Mouse (Mus musculus): ENCODE measurements around the gene Gm13539. TPM values are rescaled to one million over a fixed set of nuclear protein-coding genes. Genes with fewer than 3 reads are reported as not detected.
"Not testable (repeated sequence)": the region's sequence is repeated elsewhere in the genome, so short reads cannot be mapped to it uniquely, and the experiment has no call there.

Gm13539 gene
- total RNA-seq (2021), result not detected

DNA sequence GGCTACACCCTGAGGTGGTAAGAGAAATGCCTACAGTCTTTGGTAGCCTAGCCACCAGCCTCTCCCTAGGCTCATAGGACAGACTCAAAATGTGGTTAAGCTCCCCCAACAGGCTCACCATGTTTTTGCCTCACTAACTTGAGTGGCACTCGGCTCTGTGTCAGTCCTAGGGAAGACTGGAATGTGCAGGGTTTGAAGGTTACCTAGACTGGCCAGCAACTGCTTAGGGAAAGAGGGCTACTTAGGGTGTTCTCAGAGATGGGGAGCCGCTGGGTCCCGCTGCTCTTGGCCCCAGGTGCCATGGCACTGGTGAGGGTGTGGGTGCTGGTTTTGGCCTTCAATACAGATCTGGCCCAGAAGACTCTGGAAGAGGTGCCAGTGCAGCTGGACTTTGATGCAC, at the start of gene Gm13539:
TSS of gene Gm13539 (plus strand) at position 301 of the 400 bp plus-strand sequence.
- DNase-seq, result no peak

DNA sequence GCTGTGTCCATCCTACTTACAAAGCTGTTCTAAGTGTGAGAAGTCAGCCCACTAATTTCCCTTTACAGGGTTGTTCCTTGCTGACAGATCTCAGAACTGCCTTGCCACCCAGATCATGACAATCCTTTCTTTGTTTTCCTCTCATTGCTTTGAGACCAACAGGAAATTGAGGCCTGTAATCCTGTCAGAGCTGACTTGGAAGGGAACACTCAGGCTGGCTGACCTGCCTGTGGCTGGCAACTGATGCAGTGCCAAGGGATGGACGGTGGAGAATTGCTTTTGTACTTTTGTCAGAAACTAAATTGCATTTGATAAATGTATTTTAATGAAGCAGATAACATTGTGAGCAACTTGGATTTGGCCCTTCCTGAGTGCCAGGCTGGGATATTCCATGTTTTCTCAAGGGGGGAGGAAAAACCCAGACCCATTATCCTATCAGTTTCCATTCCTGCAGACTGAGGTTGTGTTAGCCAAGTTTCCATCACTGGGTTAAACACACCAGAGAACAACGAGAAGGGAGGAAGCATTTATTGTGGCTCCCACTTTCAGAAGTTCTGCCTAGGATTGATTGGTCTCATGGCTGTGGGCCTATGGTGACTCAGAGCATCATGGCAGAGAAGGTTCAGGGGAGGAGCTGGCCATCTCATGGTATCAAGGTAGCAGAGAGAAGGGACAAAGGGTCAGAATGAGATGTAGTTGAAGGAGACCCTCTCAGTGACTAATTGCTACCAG, 48.7 kb upstream of the Gm13539 start:
- DNase-seq, result no peak

DNA sequence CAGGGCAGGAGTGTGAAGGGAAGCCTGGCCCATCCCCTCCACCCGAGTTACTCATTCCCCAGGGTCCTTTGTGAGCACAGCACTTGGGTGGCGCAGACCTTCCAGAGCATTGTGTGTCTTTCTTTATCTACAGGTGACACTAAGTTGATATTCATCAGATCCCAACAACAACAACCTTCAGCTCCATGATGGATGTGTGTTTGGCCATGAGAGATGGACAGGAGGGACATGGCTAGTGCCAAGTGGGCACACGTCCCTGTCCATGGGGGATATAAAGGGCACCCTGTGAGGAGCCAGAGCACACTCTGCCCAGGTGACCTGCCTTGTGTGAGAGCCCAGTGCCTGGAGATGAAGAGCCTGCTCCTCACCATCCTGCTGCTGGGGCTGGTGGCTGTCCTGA, 45.3 kb upstream of the Gm13539 start, which contains the start of gene Obp2b:
TSS of gene Obp2b (plus strand) at position 301 of the 400 bp plus-strand sequence.
- DNase-seq, result not testable (repeated sequence)

DNA sequence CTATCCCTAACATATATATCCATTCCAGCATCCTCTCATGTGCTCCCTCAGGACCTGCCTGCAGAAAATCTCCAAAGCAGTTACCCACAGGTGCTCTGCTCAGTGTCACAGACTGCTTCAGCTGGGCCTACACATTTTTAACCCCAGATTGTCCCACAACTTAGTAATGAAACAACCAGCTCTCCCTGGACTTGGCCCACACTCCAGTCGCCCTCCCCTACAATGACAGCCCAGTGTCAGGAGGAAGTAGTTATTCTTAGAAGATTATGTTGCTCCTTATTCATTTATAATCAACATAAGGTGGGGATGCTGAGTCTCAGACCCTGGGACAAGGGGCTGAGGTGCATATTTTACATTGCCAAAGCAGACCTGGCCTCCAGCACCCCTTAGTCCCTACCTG, 40.4 kb upstream of the Gm13539 start:
- no peak for DNase-seq

DNA sequence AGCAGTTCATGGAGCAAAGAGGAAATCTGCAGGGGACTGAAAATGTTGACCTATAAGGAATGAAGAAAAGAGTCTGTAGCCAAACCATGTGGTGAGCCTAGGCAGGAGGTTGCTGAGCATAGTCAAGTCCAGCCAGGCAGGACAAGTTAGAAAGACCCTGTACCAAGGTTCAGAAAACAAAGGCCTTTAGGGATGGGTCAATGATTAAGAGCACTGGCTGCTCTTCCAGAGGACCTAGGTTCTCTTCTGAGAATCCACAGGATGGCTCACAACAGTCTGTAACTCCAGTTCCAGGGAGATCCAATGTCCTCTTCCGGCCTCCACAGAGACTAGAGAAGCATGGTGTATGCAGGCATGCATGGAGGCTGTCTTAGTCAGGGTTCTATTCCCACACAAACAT, 27.9 kb upstream of the Gm13539 start:
- DNase-seq, result no peak

DNA sequence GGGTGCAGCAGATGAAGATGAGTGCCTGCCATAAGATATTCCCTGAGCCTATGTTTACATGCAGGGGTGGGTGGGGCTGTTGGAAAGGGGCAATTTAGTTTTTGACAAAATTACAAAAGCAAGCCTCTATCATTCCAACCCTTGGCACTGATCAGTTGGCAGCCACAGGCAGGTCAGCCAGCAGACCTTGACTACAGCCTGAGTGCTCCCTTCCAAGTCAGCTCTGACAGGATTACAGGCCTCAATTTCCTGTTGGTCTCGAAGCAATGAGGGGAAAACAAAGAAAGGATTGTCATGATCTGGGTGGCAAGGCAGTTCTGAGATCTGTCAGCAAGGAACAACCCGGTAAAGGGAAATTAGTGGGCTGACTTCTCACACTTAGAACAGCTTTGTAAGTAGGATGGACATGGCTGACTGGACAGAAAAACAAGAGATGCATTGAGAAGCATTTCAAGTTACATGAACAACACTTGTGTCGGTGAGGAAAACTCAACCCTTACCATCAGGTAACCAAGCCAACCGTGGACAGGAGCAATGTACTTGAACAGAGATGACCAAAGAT, 23.9 kb upstream of the Gm13539 start:
- DNase-seq, result no peak

DNA sequence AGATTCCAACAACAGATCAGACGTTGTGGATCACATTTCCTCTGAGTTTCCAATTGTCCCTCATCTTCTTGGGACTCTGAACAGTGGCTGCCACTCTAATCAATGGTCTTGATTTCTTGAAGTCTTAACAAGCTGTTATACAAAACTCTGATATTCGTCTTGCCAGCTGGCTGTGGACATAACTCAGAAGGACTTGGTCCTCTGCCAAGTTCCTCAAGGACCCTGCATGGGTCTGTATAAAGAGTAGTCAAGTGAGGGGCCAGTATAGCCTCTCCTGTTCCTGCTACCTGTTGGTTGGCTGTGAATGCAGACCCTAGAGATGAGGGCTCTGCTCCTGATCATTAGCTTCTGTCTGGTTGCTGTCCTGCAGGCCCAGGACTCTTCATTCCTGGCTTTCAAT, 16.8 kb upstream of the Gm13539 start, which contains the start of gene Lcn3:
TSS of gene Lcn3 (plus strand) at position 301 of the 400 bp plus-strand sequence.
- DNase-seq, result no peak

DNA sequence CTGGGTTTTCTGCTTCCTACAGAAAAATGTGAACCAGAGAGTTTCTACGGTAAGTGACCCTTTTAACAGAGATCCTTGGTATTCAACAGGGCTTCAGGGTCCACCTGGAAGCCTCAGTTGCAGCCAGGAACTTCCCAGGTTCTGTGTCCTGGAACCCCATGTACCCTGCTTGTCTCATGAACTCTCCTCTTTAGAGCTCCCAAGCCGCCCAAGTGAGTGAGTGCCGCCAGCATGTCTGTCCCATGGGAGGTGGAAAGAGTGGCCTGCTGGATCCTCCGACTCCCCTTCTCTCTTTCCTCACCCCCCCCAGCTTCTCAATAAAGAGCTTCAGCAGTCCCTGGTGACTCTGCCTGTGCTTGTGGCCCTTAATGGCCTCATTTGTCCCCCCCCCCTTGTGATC, 14.3 kb upstream of the Gm13539 start:
- DNase-seq, result no peak

DNA sequence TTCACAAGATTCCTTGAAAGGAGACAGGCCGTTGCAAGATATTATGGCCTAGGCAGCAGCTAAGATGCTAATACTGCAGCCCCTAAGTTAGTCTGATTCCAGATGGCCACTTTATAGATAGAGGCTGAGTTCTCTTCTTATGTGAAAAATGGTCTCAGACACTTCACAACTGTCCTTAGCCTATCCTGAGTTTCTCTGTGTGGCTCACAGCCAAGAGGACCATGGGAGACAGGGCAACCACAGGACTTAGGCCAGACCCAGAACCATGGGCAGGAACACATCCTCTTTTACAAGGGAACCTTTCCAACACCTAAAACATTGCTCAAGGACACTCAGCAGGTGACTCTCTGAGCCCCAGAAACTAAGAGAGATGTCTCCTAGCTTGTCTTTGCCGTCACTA, 8.6 kb upstream of the Gm13539 start:
- no peak for DNase-seq

DNA sequence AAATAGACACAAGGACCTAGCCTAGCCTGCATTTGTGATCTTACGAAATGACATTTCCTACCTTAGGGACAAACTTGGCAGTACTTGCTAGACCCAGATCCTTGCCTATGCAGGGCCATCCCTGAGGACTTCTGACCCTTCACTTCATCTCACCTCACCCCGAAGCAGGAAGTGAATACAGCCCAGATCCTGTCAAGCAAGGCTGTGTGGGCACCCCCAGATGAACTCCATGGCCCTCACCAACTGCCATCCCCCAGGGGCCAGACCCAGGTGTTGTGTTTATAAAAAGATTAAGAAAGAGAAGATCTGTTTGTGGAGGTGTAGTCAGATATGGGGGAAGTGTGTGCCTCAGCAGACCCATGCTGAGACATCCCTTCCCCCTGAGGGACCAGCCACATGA, 7.4 kb upstream of the Gm13539 start:
- no peak for DNase-seq

DNA sequence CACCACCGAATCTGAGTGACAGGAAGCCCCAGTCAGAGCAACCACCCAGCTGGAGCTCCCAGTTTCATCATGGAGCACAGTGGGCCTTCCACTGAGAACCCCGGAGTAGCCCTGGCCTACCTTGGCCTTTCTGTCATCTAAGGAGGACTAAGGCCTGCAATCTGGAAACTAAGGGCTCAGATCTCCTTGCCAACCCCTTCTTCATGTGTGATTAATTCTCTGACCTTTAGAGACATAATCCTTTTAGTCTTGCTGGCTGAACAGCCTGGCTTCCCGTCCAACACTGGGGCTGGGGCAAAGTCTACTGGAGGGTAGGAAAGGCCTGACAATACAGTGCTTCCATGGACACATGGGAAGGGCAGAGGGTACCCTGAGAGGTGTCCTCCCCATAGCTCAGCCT, 6.1 kb upstream of the Gm13539 start:
- no peak for DNase-seq

DNA sequence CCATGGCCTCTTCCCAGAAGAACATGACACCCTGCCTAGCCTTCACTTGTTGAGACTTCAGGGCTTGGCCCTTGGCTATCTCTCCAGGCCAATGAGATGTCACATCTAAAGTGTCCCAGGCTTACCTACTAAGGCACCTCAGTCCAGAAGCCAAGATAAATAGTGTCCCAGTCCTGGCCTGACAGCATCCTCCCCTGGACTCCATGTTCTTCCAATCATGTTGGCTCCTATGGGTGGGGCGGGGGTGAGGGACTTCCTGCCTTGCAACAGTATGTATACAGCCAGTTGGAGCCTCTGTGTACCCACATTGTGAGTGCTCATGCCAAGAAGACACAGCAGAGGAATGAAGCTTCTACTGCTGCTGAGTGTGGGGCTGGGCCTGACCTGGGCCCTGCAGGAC, 5.3 kb upstream of the Gm13539 start, which contains the start of gene Lcn11:
TSS of gene Lcn11 (plus strand) at position 301 of the 400 bp plus-strand sequence.
- DNase-seq, result no peak

DNA sequence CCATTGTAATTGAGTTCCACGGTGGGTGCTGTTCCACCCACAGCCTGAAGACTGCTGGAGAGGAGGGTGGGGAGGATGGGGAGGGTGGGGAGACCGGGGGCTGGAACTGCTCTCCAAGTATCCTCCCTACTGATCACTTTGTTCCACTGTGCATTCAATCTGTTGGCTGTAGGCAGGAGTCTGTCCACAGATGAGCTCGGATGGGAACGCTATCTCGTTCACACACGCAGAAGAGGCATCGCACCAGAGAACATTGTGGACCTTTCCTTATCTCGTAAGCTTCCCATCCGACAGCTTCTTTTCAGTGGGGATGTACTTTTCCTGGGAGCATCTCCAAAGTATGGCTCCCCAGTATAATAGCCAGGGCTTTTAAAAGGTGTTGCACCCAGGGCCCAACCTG, 3.0 kb upstream of the Gm13539 start:
- DNase-seq, result no peak

DNA sequence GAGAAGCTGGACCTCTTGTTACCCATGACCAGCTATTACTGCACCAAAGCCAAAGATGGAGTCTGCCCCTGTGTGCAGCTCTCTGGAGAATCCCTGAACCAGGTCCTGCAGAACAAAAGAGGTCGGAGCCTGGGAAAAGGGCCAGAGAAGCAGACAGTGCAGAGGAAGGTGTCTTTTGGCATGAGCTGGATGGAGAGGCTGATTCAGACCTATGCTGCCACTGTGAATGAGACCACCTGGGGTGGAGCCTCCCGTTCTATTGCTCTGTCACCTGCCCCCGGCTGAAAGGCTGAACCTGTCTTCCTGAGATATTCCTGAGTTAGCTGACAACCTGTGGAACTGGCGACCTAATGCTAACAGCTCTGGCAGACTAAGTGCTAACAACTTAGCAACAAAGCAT, 1.1 kb upstream of the Gm13539 start:
- DNase-seq, result no peak

DNA sequence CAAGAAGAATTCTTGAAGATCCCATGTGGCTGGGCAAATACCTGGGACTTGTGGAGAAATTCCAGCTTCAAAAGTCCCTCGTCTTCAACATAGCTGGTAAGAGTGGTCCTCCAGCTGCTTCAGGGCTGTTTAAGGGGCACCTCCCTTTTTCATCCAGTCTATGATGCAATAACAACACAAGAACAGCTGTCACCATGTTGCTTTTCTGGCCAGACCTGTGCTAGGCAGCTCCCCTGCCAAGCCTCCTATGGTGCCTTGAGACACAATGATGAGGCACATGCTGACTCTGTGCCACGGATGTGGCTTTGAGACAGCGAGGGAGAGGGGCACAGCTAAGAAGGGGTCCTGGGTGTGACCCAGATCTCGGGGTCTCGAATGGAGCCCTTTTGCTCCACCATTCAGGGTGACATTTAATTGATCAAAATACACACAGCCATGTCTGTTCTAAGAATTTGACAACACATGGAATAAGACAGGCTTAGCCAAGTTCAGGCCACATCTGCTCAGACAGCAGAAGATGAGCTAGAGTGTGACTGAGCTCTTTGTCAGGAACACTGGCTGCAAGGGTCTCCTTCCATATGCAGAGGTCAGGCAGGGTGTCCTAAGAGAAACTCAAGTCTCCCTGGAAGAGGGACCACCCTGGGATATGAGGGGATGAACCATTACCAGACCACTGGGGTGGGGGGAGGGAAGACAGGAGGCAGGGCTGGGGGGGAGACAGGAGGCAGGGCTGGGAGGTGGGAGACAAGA, 3.7 kb downstream of the Gm13539 start:
- no peak for DNase-seq

DNA sequence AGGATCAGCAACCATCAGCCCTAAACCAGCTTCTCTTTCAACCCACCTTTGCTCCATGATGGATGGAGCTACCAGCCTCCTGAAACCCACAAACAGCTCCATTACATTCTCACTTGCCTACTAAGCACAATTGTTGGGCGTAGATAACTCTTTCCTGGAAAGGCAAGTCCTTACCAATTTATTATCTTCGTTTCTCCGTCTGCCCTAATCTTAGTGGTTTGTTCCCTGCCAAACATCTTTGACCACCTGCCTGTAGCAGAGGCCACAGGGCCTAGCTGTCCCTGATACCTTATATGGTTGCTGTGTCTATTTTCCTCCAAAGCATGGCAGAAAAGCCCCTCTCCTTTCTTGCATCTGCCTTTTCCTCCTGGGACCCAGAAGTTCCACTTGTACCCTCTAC, 7.0 kb downstream of the Gm13539 start:
- DNase-seq, result no peak

DNA sequence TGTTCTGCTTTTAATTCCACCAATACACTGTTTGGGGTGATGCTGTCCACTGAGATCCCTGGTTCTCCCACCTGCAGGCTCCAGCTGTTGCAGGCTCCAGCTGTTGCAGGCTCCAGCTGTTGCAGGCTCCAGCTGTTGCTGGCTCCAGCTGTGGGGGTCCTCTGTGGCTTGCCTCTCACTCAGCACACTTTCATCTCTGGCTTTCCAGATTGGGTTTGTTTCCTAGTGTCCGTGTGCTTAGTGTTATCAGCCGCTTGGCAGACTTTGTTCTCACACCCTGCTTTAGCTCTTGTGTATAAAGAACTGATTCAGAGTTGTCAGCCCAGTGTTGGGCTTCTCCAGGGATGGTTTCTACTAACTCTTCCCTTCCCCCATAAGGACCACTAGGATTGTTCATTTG, 15.6 kb downstream of the Gm13539 start:
- DNase-seq, result no peak

DNA sequence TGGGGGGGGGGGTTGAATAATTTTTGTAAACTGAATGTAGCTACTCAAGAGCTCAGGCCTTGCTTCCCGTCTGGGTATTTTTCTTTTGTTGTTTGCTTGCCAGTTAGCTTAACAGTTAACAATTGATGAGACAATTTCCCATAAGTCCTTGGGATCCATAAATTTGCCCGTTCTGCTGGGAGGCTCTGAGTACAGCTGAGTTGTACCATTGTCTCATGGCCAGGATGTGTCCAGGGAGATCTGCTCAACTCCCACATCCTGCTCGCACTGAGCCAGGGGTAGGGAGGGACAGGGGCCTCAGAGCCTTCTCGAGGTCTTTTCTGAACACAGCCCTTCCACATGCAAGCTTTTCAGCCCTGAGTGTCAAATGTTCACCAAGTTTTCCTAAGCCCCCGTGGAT, 16.0 kb downstream of the Gm13539 start:
- DNase-seq, result no peak

DNA sequence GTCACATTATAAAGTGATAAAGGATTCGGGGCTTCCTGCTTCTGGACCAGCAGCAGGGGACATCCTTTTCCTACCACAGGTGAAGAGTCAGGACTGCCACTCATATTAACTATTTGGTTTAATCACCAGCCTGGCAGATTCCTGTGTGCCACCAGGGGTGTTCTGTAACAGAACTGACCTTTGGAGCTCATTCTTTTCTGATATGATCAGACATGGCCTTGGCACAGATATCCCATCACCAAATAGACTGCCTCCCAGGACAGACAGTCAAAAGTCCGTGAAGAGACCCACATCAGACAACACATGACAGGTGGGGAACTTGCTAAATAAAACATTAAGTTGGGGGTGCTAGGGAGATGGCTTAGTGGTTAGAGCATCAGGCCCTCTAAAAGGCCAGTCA, 29.7 kb downstream of the Gm13539 start:
- DNase-seq, result no peak

DNA sequence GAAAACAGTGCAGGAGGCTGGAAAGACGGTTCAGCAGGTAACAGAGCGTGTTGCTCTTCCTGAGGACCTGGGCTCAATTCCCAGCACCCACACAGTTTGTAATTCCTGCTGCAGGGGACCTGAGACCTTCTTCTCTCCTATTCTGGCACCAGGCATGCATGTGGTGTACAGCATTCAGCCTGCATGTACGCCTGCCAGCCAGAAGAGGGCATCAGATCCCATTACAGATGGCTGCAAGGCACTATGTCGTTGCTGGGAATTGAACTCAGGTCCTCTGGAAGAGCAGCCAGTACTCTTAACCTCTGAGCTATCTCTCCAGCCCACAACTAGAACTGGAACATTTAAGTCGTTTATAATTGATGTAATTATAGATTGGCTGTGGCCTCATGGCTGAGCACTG, 31.3 kb downstream of the Gm13539 start:
- no peak for DNase-seq

DNA sequence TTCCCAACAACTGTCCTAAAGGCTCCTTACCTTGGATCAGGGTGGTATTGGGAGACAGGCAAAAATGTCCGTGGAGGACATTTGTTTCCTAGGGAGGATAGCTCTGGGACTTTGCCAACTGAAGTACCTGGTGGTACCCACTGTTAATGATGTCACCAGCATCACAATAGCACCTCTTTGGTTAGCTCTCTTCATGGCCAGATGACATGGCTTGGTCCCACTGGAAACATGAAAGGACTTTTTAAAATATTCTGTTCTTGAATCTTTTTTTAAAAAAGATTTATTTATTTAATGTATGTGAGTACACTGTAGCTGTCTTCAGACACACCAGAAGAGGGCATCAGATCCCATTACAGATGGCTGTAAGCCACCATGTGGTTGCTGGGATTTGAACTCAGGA, 33.7 kb downstream of the Gm13539 start, which contains the start of gene Glt6d1:
TSS of gene Glt6d1 (minus strand) at position 101 of the 400 bp plus-strand sequence.
- DNase-seq, result not testable (repeated sequence)

DNA sequence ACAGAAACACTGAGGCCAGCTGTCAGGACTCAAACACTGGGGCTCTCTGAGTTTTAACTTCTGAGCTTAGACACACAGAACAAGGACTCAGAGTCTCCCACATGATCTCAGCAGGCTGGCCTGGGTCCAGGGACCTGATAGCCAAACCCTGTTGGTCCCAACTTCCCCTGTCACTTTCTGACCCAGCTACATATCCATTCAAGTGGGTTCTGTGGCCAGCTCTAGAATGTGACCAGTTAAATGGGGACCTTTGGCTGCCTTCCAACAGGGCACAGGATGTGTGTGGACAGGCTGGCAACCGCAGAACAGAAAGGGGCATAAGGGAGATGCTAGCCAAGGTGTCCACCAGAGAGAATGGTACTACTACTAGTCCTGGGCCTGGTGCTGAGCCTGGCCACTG, 40.7 kb downstream of the Gm13539 start, which contains the start of gene Lcn9:
TSS of gene Lcn9 (plus strand) at position 348 of the 400 bp plus-strand sequence.
- no peak for DNase-seq

DNA sequence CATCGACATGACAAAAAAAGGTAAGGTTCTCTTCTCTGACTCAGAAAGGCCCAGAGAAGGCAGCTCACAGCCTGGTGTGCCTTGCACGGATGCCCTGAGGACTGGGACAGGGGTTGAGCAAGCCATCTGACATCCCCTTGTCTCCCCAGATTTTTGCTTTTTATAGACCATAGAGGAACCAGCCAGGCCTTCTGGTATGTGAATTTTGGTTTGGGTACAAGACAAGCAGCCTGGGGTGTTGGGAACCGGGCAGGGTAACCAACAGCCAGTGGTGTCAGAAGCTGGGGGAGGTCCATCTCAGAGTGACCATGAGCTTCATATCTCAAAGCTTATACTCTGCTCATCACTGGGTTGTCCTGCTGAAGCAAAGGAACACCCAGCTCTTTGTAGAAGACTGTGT, 42.7 kb downstream of the Gm13539 start:
- DNase-seq, result no peak
